Mouse (Mus musculus): ENCODE measurements at regions not wholly inside any gene's neighbourhood (a gene's known extent, or its start where the extent isn't known, plus 50 kb on each side); places are given as distances from the start of the nearest gene placed in this dataset.

- TF ChIP-seq MAX (IDR thresholded peaks at IDR 0.05), result no peak
- no peak for TF ChIP-seq CTCF (IDR thresholded peaks at IDR 0.05; ENCODE audit: control insufficient read depth, insufficient read depth, insufficient read length)
These were observed 134.5 kb downstream of the Zfp281 start for GRCm38 (mm10) chr1:136759164-136759563.

Data from C2C12 (cell line).